Mouse (Mus musculus) embryo, embryonic 10.5 days (tissue): ENCODE data around the gene Osbpl10.
A peak's percentile ranks its signal among the peaks of the same experiment; 100 is the strongest.
"Not testable (repeated sequence)": the region's sequence is repeated elsewhere in the genome, so short reads cannot be mapped to it uniquely, and the experiment has no call there.

Experiments used
- DNase-seq: peaks from one replicate; pipeline ENCODE4 v3.0.0-alpha.2; 2015; ENCODE audit warnings: low spot score

Osbpl10 gene

DNA sequence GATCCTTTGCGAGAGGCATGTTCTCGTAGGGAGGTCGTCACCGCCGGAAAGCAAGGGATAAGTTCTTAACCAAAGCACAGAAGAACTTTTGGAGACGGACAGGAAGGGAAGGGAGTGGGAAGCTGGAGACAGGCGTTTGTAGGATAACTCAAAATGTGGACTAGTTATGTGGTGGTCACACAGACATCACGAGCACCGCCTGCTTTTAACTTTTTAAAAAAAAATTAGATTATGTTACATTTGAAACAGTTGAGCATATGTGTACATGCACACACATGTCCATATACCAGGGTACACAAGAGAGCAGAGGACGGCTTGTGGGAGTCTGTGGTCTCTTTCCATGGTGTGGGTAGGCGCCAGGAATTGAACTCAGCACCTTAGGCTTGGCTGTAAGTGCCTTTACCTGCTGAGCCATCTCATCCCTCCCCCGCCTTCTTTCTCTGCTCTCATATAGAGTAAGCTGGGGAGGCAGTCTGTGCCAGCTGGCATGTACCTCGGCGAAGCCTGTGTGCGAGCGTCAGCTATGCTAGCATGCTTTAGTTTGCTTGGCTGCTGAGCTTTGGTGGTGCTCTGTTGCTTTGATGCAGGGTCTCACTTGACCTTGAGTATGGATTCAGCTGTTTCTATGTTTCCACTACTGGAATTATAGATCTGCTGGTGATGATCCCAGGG lies 4.5 kb downstream of the Osbpl10 start, which contains the start of gene Rps27rt:
TSS of gene Rps27rt (minus strand) at position 51 of the 672 bp plus-strand sequence.
- no peak for DNase-seq

DNA sequence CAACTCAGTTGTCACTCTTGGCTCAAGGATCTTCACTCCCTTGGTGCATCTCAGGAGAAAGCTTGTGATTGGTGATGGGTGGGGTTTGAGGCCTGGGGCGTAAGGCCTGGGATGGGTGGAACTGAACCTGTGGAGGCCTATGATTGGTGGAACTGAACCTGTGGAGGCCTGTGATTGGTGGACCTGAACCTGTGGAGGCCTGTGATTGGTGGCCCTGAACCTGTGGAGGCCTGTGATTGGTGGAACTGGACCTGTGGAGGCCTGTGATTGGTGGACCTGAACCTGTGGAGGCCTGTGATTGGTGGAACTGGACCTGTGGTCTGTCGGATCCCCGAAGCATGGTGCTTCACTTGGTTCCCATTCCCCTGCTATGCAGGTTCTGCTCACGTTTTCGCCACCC lies 7.4 kb downstream of the Osbpl10 start:
- no peak for DNase-seq

DNA sequence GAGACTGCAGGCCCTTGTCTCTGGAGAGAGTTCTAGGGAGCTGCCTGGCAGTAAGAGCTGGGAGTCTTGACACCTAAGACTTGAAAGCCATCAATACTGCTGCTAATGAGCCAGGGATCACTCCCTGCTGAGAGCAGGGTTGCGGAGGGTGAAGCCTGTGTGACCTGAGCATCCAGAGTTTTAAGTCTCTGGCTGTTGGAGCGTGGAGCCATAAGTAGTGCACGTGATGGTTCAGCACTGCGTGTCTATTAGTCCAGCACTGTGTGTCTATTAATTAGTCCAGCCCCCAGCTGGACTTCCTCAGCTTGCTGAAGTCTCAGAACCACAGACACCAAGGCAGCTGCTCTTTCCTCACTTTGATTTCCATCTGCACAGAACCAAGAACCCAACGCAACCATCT lies 8.0 kb downstream of the Osbpl10 start:
- no peak for DNase-seq

DNA sequence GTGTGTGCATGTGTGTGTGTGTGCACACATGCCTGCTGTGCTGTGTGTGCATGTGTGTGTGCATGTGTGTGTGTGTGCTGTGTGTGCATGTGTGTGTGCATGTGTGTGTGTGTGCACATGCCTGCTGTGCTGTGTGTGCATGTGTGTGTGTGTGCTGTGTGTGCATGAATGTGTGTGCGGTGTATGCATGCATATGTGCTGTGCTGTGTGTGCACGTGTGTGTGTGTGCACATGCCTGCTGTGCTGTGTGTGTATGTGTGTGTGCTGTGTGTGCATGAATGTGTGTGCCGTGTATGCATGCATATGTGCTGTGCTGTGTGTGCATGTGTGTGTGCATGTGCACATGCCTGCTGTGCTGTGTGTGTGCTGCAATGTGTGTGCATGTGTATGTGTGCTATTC lies 9.7 kb downstream of the Osbpl10 start:
- no peak for DNase-seq

DNA sequence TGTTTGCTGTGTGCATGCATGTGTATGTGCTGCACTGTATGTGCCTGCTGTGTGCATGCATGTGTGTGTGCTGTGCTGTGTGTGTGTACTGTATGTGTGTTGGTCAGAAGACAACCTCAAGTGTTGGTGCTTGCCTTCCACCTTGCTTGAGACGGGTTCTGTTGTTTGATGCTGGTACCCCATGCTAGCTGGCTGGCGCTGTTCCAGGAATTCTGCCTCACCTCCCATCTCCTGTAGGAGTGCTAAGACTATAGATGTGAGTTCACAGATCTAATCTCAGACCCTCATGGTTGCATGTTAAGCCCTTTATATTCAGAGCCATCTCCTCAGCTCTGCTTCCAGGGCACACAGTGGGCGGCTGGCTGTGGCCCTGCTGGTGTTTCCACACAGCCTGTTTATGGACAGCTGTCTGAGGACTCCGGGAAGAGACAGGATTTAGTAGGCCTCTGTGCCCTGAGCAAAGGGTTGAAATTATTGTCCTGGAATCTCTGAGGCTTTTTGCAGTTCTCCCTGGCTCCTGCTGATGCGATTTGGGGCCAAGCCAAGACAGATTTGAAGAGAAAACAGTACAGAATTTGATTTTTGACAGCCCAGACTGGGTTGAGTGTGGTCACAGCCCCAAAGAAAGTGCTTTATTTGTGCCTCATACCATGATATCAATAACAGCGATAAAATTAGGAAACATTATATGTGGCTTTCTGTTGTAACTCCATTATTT lies 10.4 kb downstream of the Osbpl10 start:
- DNase-seq, result no peak

DNA sequence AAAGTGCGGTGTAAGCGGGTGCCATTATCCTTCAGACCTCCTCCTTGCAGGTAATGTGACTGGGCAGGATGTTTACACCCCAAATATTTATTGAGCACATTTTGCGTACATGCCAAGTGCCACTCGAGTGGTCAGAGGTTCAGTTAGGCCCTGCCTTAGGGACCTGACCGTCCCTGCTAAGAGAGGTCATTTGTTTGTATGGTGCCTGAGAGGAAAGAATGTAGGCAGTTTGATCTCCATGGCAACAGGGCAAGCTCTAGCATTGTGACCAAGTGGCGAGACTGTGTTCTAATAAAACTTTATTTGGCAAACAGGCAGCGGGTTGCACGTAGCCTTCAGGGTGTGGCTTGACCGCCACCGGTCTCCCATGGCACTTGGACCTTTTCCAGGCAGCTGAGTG lies 12.1 kb downstream of the Osbpl10 start:
- peak; percentile 19 for DNase-seq

DNA sequence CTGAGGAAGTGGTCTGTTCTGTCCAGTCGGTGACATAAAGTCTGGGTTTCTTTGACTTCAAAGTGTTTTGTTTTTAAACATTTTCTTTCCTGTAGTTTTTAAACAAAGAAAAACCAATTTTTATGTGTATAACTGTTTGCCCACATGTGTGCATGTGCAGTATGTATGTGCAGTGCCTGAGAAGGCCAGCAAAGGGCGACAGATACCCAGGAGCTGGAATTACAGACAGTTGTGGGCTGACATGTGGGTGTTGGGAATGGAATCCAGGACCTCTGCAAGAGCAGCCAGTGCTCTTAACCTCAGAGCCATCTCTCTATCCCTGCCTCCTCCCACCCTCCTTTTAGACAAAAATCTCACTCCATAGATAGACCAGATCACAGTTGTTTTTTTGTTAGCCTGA lies 14.2 kb downstream of the Osbpl10 start:
- no peak for DNase-seq

DNA sequence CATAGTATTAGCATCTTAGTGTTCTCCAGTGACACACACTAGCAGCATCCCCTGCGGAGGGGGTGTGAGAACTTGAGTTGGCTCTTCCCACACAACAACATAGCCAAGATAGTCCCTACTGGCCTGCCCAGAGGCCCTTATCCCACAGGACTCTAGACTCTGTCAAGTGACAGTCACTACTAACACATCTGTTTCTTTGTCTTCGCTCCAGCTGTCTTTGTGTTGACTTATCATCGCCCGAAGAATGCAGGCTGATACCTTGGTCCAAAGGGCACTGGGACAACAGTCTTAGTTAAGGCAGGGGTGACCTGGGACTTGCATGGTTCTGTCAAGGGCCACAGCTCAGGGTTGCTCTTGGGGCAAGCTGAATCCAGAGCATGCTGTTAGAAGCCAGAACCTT lies 16.9 kb downstream of the Osbpl10 start:
- no peak for DNase-seq

DNA sequence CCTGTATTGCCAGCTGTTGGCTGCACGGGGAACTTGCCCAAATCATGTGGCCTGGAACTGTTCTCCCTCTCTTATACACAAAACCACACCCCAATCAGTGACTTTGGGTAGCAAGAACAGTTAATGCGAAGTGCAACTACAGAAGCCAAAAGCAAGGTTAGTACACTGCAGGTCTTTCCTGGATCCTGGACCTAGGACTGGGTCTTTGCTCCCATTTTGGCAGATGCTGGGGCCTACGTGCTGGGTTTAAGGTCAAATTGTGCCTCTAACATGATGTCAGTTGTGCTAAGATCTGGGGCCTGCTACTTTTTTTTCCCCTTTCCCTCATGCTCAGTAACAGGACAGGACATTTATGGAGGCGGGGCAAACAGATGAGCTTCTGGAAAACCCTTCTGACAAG lies 17.3 kb downstream of the Osbpl10 start:
- DNase-seq, result no peak

DNA sequence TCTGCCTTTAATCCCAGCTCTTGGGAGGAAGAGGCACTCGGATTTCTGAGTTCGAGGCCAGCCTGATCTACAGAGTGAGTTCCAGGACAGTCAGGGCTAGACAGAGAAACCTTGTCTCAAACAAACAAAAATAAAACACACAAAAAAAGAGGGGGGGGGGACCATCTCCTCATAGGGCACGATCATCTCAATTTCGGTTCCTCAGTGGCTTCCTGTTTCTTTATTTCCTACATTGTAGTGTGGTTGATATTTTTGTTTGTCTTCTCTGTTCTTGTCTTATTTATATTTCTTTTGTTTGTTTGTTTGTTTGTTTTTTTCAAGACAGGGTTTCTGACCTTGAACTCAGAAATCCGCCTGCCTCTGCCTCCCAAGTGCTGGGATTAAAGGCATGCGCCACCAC lies 18.1 kb downstream of the Osbpl10 start:
- no peak for DNase-seq

DNA sequence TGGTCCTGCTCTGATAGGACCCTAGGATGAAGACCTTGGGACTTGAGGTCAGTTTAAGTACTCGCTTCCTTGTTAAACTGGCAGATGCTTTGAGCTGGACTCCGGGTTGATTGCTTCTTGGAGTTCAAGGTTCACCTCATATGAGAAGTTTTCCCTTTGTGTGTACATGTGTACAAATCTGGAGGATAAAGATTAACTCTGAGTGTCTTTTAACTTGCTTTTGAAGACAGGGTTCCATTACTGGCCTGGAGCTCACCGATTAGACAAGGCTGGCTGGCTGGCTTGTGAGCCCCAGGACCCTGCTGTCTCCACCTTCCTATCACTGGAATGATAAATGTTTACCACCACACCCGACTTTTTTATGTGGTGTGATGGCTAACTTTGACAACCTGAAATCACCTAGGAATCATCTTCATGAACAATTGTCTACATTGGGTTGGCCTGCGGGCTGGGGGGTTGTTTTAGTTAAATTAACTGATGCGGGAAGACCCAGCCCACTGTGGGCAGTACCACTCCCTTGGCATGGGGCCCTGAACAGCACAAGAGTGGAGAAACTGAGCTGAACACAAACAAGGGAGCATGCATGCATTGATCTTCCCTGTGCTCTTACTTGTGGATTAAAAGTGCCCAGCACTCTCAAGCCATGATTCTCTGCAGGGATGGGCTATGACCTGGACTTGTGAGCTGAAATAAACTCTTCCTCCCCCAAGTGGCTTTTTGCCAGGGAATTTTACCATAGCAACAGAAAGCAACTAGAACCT lies 20.8 kb downstream of the Osbpl10 start:
- no peak for DNase-seq

DNA sequence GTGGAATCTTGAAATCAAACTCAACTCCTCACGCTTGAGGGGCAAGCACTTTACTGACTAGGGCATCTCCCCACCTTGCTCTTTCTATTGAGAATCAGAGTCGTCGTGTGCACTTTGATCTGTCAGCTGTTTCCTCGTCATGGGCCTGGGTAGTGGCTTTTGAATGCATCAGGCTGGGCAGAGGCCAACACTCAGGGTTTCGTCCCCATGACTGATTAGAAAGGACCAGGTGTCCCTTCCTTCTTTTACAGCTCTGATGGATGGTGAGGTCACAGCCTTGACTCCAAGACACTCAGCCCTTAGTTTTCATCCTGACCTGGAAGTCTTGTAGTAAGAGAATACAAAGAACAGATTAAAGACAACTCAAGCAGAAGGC lies 21.4 kb downstream of the Osbpl10 start:
- no peak for DNase-seq

DNA sequence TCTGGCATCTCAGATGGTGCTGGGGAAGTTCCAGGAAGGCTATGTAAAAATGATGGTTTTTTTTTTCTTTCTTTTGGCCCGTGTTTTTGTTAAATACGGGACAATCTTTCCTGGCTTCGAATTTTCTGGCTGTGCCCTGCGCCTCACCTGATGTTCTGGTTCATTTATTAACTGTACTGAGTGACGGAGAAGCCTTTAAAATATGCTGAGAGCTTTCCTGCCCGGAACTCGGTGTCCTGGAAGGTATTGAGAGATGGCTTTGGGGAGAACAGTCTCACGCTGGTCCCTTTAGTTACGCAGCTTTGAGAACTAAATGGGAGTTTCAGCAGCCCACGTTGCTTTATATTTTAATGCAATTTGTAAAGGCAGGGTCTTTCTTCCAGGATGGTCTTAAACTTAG lies 27.1 kb downstream of the Osbpl10 start:
- no peak for DNase-seq

DNA sequence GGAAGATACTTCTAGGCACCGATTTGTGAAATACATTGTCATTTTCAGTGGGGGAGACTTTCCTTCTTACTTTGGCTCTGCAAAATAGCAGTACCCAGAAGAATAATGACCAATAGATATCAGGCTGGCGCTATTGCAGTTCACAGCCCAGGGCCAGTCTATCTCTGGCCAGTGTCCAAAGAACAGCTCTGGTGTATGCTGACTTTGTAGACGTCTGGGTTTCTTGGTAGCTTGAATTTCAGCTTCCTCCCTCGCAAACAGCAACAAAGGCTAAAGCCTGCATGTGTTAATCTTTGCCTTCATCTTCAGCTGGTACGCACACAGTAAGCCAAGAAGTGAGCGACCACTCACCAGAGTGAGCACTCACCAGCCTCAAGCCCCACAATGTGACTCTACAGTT lies 29.4 kb downstream of the Osbpl10 start:
- no peak for DNase-seq

DNA sequence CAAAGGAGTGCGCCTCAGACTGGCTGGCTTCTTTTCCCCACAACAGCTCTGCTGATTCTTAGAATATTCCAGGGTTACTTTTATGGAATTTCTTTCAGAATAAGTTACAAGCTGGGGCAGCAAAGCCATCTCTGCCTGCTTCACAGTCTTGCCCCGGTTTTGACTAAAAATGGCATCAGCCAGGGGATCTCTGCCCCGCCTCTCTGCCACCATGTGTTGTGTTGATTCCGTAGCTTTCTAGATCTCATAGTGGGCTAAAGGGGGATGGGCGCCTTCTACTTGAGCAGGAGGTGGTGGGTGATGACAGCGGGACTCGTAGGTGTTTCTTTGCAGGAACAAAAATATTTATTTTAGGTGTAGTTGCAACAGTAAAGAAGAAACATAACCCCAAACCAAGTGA lies 29.8 kb downstream of the Osbpl10 start:
- no peak for DNase-seq

DNA sequence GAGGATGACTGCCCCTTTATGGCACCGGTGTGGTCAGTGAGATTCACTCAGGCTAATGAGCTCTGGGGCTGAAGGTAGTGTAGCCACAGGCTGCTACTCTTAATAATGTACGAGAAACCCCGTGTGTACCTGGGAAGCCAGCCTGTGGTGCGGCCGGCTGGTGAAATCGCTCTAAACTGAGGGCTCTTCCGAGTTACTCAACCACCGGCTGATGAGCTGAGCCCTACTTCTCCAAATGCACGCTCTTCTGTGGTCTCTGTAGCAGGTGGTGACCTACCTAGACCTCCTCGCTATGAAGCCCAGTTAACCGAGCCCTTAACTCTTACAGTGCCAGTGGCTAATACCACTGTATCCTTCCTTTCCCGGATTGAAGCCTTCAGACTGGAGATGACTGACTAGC lies 34.0 kb downstream of the Osbpl10 start:
- no peak for DNase-seq

DNA sequence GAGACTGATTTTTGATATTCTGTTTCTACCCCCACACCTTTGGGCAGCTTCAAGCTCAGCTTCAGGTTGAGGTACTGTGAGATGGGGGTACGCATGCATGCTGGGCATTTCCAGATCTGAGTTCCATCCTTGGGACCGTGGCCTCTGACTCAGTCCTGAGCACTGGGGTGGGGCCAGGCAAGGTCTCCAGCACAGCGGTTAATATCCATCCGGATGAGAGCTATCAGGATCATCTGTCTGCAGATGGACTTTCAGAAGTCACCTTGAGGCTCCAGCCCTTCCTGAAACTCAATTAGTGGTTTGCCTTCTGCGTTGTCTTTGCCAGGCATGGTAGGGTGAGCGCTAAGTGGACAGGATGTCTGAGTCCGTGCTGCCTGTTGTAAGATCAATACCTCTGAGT lies 41.8 kb downstream of the Osbpl10 start:
- DNase-seq, result no peak

DNA sequence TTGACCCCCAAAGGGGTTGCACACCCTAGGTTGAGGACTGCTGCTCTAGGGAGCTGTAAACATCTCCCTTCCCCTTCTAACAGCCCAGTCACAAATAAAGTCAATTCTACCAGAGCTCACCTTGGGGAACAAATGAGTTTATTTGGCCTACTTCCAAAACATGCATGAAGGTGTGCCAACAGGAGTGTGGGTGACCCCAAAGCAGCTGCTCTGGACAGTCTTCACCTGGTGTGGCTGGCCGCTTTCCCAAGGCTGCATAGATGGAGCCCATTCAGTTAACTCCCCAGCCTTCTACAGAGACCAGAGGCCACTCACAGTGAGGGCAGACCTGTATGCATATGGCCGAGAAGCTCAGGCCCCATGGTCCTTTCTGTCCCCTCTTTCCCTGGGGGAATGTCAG lies 43.0 kb downstream of the Osbpl10 start:
- DNase-seq, result no peak

DNA sequence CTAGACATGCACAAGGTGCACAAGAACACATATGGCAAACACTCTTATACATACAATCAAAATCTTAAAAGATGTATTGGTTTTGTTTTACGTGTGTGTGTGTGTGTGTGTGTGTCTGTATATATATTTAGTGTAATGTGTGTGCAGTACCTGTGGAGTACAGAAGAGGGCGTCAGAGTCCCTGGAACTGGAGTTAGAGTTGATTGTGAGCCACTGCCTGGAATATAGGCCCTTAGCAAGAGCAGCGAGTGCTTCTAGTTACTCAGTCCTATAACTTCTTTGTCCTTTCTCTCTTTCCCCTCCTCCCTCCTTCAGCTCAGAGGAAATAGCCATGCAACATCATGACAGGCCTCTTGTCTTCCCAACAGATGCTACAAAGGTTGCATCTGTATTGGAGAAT lies 44.8 kb downstream of the Osbpl10 start:
- no peak for DNase-seq

DNA sequence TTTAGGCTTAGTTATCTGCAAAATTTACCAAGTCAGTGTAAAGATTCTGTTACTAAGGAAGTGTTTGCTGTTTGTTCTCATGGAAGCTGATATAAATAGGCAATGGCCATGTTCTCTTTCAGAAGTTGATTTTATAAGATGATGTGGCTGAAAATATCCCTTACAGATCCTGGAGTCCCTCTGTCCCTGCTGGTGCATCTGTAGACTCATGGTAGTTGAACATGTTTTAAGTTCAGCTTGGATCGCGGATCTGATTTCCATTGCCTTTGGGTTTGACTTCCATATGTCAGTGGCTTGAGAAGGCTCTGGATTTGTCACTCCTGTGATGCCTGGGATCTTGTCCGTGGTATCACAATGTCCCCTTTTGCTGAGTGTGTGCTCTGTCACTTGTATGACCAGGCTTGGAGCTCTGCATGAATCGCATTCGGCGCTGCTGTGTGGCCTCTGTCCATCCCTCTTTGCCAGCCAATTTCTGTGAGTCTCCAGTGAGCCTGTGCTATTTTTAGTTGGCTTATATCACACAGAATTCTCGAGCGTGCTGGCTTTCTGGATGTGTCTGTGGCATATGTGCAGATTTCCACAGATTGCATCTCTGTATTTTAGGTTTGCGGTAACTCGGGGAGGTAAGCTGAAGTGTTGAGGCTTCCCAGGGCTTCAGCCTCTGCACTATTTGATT lies 45.5 kb downstream of the Osbpl10 start:
- DNase-seq, result no peak

DNA sequence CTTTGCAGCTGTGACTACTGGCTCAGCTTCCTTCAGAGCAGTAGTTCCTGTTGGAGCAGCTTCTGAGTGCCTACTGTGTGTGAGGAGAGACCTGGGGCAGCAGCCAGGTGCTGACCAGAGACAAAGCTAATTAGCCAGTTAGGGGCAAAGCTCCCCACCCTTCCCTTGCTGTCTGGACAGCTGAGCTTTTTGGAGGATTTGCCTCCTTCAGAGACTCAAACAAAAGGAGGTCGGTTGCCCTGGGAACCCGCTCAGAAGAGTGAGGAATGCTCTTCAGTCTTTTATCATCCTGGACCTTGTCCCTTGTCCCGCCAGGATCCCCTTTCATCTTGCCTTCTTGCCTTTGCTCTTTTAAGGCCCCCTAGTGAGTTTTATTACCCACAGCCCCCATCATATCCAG lies 50.9 kb downstream of the Osbpl10 start:
- peak; percentile 84 for DNase-seq

DNA sequence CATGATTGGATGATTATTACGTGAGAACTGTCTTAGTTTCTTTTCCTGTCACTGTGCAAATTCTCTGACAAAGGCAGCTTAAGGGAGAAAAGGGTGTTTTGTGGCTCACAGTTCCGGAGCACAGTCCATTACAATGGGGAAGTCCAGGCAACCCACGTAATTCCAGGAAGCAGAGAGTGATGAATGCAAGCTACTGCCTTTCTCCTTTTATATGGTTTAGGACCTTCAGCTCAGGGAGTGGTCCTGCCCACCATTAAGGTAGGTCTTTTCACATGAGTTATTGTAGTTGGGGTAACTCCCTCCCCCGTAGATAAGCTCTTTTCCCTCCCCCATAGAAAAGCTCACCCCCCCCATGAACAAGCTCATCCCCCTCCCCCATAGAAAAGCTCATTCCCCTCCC lies 52.2 kb downstream of the Osbpl10 start:
- DNase-seq, result no peak

DNA sequence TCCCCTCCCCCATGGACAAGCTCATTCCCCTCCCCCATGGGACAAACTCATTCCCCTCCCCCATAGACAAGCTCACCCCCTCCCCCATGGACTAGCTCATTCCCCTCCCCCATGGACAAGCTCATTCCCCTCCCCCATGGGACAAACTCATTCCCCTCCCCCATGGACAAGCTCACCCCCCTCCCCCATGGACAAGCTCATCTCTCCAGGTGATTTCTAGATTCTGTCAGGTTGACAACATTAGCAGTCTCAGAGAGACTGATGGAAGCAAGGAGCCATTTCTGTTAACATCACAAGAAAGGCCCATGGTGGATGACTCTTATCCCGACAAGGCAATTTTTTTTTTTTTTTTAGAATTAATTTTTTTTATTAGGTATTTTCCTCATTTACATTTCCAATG lies 52.7 kb downstream of the Osbpl10 start:
- DNase-seq, result not testable (repeated sequence)
